Mouse (Mus musculus) heart, postnatal 0 days (tissue): Measurements from ENCODE around the gene Fgfr2.

ENCODE experiments used
- CTCF ChIP-seq: IDR thresholded peaks from 2 replicates; pipeline ENCODE4 v1.5.1; 2016; ENCODE audit warnings: antibody characterized with exemption, control low read depth, low read depth
- EP300 ChIP-seq: IDR thresholded peaks from 2 replicates; pipeline ENCODE4 v1.6.1; 2016; ENCODE audit warnings: antibody characterized with exemption, low read depth

- TF ChIP-seq CTCF = no peak
- no peak for TF ChIP-seq EP300
These were observed 2715.5 kb downstream of the Fgfr2 start for GRCm38 (mm10) chr7:130407622-130408021.
